Mouse (Mus musculus): ENCODE measurements around the gene Mpzl1. TPM values are rescaled to one million over a fixed set of nuclear protein-coding genes. Genes with fewer than 3 reads are reported as not detected.
A peak's percentile ranks its signal among the peaks of the same experiment; 100 is the strongest.

Mpzl1 gene
- 2.3 and 4.1 TPM in 2 replicates for total RNA-seq (2015)
- 0.33 and 0.84 TPM in 2 replicates for total RNA-seq (2017)

DNA sequence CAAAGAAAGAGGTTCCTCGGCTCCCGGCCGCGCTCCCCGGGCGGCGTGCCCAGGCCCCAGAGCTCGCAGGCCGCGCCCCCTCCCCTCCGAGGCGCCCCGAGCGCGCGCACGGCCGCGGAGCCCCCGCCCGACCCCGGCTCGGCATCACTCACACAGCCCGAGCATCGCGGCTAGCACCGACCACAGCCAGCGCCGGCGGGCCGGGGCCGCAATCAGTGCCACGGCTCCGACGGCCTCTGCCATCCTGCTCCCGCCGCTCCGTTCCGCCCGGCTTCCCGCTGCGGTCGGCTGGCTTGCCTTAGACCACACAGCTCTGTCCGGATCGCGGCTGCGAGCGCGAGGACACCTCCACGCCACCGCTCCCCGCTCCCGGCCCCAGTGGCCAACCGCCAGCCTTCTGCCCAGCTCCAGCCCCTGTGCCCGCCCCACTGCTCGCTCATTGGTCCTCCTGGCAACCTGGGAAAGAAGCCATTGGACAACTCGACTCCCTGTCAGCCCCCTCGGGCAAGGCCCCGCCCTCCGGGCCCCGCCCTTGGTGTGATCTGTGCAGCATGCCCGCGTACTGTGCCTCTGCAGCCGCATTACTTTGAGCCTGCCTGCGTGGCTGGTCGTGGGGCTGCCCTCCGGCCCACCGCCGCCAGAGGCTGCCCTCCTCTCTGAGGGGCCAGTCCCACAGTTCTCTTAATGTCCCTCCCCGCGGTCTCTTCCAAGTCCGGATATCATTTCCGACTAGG lies at the start of gene Mpzl1:
TSS of gene Mpzl1 (minus strand) at position 388 of the 734 bp plus-strand sequence.
- ATAC-seq (replicated peaks; ENCODE audit: poor library complexity), result peak; percentile 98

DNA sequence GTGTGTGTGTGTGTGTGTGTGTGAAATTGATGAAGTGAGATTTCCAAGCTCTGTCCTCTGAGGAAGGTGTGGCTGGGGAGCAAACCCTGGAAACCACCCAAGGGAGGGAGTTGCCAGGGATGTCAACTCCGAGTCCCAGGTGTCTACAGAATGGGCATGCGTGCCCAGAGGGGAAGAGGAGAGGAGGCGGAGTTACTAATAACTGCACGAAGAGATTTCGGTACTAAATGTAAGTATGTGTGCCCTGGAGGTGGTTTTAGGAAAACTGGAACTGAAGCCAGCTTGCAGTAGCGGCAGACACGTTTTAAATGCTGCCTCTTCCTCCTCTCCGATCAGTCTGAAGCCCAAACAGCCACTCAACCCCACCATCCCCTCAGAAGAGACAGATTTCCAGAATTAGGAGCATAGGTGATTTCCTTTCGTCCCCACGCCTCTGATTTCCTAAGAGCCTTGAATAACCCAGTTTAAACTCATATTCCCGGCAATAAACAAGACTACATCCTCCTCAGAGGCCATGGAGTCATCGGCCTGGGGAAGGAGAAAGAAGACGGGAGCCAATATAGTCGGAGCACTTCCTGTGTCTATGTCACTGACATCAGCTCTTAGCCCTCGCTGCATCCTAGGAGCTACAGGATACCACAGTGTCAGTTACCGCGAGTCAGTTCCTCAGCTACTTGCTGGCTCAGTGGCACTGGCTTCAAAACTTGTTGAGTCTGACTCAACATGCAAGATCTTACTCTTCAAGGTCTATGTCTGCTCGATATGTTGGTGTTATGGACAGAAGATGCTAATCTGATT lies 47.9 kb upstream of the Mpzl1 start:
- no peak; the same call in 1 of the 2 replicates for ATAC-seq (replicated peaks; ENCODE audit: poor library complexity)

DNA sequence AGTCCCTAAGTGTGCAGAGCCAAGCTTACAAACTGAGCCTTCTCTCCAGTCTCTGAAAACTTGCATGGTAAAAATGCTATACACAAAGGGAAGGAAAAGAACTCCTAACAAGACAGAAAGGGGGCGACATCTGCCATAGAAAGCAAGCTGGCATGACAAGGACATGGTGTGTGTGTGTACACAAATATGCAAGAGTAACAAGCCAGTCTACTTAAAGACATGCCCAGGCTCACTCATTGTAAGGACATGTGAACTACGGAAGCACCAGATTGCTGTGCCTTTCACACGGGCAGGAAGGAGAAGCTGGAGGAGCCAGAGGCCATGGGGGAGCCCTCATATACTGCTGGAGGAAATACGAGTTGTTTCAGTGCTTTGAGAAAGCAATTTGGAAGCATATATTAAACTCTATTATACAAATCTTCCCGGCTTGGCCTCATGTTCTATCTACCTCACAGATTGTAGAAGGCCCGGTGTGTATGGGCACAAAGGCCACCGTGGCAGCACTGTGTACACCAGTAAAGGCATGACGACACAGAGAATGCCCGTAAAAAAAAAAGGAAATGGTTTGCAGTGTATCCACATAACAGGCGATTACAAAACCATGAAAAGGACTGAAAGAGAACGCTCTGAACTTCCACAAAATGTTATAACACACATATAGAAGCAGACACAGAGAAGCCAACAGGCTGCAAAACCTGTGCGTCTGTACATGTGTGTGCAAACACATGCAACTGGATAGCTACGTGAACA lies 46.9 kb upstream of the Mpzl1 start:
- peak; percentile 66 for ATAC-seq (replicated peaks; ENCODE audit: poor library complexity)

DNA sequence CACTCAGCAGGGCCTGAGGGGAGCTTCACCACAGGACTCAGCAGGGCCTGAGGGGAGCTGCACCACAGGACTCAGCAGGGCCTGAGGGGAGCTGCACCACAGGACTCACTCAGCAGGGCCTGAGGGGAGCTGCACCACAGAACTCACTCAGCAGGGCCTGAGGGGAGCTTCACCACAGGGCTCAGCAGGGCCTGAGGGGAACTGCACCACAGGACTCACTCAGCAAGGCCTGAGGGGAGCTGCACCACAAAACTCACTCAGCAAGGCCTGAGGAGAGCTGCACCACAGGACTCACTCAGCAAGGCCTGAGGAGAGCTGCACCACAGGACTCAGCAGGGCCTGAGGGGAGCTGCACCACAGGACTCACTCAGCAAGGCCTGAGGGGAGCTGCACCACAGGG lies 45.7 kb upstream of the Mpzl1 start:
- peak; percentile 27; the same call in 1 of the 2 replicates for ATAC-seq (replicated peaks; ENCODE audit: poor library complexity)

- ATAC-seq (replicated peaks; ENCODE audit: poor library complexity), result no peak
Observed at GRCm38 (mm10) chr1:165679618-165679997, 45.3 kb upstream of the Mpzl1 start.

DNA sequence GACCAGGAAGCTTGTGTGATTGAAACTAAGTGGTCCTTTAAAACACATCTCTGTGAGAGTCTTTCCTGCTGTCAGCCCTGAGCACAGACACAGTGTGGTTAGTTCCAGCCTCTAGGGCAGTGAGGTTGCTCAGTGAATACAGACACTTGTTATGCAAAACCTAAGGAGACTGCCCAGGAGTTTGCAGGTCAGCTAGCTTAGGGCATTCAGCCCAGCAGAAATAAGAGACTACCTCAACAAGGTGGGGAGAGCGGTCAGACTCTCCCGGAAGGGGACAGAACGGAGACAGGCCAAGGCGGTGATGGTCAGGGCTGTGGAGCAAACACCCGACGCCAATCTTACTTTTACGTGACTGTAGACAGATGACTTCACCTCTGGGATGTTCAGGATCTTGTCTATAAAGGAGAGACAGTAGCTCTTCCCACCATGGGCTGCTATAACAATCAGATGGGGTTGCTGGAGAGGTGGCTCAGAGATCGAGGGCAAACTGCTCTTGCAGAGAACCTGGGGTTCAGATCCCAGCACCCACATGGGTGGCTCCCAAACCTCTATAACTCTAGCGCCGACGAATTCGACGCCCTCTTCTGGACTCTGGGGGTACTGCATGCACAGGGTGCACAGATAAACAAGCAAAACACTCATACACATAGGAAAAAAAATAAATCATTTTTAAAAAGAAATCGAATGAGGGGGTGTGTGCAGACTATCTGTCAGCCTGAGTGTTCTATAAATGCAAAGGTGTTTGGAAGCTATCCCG lies 44.7 kb upstream of the Mpzl1 start:
- no peak for ATAC-seq (replicated peaks; ENCODE audit: poor library complexity)

DNA sequence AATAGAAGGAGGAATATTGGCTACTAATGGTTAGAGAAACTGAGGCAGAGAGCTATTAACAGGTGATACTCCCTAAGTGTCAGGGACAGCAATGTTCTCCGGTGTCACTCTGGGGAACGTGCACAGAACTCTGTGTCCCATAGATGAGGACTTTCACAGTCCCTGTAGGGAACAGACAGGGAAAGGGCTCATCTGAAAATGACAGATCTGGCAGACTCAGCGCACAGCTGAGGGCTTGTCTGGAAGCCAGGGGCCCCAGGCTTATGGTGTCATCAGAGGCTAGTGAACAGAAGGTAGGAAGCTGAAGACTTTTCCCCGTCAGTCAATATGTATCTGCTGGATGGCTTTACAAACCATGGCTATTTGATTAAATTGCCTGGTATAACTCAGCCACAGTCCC lies 43.2 kb upstream of the Mpzl1 start:
- ATAC-seq (replicated peaks; ENCODE audit: poor library complexity), result no peak

GRCm38 (mm10) chr1:165676993-165677392 lies 42.7 kb upstream of the Mpzl1 start:
- ATAC-seq (replicated peaks; ENCODE audit: poor library complexity), result no peak

DNA sequence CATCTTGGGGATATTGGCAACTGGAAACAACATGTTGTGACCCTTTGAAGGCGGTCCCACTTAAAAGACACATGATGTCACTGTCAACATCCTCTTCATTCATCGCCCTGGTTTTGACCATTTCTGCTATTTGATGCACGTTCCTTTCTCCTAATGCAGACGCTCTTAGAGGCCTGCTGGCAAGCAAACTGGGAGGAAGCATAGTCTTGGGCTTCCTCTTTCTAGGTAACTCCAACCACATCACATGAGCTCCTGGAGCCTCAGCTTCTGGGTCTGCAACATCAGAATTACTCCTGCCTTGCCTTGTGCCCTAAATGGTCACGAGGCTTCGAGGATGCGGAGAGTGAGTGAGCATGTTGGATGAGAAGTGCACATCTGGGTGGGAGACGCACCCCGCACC lies 40.8 kb upstream of the Mpzl1 start:
- peak; percentile 69 for ATAC-seq (replicated peaks; ENCODE audit: poor library complexity)

- ATAC-seq (replicated peaks; ENCODE audit: poor library complexity), result peak; percentile 39
Observed at GRCm38 (mm10) chr1:165672355-165672754, 38.0 kb upstream of the Mpzl1 start.

DNA sequence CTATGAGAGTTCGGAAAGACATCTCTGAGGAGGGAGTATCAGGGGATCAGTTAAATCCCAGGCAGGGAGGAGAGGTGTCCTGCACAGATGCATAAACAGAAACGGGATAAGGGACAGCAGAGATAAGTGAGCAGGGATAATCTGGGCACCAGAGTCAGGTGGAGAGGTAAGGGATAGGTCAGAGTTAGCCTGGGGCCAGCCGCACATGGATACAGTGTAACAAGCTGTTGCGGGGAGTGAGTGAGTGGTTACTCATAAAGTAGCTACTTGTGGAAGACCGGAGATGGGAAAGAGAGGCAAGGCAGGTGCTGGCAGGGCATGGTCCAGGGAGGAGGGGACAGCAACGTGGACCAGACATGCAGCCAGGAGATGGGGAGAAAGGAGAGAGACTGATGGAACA lies 35.7 kb upstream of the Mpzl1 start:
- ATAC-seq (replicated peaks; ENCODE audit: poor library complexity), result no peak

DNA sequence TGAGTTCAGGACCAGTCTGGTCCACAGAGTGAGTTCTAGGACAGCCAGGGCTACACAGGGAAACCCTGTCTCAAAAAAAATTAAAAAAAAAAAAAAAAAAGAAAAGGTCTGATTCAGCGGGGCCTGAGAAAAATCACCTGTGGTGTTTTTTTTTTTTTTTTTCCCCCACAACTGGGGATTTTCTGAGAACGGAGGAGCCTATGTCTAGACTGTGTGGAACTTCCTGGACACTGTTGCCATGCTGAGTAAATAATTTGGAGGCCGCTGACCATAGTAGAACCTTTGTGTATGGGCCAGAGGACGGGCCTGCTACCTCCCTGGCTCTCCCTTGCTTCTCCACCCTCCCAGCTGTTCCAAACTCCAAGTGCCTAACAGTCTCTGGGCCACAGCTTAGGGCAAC lies 34.6 kb upstream of the Mpzl1 start:
- ATAC-seq (replicated peaks; ENCODE audit: poor library complexity), result no peak

DNA sequence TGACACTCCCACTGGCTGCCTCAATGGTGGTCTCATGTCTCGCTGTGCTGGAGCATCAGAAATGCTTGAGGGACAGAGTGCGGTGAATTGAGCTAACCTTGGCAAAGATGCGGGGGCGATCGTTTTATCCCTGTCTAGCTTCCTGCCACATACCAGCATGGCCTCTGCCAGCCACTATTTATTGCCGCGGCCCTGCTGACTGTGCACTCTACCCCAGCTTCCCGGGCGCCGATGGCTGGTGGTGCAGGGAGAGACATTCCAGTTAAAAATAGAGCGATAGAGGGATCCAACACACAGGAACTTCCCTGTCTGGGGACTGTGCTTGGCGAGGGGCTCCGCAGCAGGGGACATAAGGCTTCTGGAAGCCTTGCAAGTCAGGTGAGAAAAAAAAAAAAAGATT lies 33.0 kb upstream of the Mpzl1 start:
- ATAC-seq (replicated peaks; ENCODE audit: poor library complexity), result no peak

DNA sequence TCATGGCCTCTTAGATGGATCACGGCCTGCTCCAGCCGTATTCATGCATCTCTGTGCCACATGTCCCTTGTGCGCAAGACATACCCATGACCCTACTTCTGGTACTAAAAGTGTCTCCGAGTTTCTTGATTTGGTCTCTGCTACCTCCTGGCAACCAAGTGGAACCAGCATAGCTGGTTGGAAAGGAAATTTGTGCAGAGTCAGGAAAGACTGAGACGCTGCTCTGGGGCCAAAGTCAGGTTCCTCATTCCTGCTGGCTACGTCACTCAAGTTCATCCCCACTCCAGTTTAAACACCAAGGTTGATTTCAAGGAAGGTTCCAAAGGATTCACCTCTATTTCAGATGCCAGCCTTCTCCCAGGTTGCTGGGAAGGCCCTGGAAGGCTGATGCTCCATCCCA lies 32.6 kb upstream of the Mpzl1 start:
- peak; percentile 48 for ATAC-seq (replicated peaks; ENCODE audit: poor library complexity)

DNA sequence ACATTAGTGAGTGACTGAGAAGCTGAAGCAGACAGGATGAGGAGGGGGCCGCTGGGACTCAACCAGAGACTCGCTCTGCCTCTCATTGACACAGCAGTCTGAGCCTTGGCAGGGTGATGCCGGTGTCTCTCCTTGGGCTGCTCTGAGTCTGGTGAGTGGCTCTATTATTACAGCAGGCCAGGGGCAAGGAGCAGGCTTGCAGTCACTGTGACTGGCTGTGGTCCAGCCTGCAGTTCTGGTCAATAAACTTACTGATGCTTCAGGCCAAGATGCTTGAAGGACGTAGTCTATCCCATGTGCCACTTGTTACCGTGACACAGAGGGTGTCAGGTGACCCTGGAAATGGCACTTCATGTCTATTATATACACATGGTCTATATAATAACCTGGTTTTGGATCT lies 31.4 kb upstream of the Mpzl1 start:
- ATAC-seq (replicated peaks; ENCODE audit: poor library complexity), result no peak

- ATAC-seq (replicated peaks; ENCODE audit: poor library complexity), result no peak
Observed at GRCm38 (mm10) chr1:165663277-165663676, 28.9 kb upstream of the Mpzl1 start.

- ATAC-seq (replicated peaks; ENCODE audit: poor library complexity), result no peak
Observed at GRCm38 (mm10) chr1:165662426-165663192, 28.3 kb upstream of the Mpzl1 start.

- ATAC-seq (replicated peaks; ENCODE audit: poor library complexity), result no peak
Observed at GRCm38 (mm10) chr1:165661725-165662124, 27.4 kb upstream of the Mpzl1 start.

DNA sequence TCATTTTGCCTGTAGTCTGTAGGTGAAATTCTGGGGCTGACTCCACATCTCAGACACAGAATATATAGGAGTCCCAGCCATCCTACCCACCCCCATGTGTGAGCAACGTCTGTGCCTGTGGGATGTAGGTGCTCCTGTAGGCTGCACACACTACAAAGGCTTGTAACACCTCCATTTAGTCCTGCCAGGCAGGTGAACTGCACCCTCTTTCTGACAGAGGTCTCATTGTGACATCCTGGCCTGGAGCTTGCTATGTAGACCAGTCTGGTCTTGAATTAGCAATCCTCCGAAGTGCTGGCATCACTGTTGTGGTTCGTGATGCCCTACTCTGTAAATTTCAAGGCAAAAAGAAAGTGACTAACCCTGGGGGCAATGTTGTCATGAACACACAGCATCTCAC lies 26.9 kb upstream of the Mpzl1 start:
- no peak for ATAC-seq (replicated peaks; ENCODE audit: poor library complexity)

- ATAC-seq (replicated peaks; ENCODE audit: poor library complexity), result peak; percentile 78
Observed at GRCm38 (mm10) chr1:165660774-165661173, 26.4 kb upstream of the Mpzl1 start.
